In genomic region chr6:40617965-40618364, GRCm38 (mm10) we compare ENCODE assay signal across 9 mouse cellular contexts. TPM values are rescaled to one million over a fixed set of nuclear protein-coding genes. Genes with fewer than 3 reads are reported as not detected.
DNase-seq lines count a peak whose midpoint lies in the region; ATAC-seq lines count a peak whose summit lies in the region.
"Had no signal": no experiment of that assay in that cellular context is flagged by ENCODE, and none has a peak within 500 bp of the region (broad histone marks: within the 10 kb centered on the region; RNA-seq: fewer than 3 reads in every experiment).

No protein-coding gene starts in this region.

- H3K9ac ChIP-seq in liver, embryonic 11.5 days (ENCODE audit: low read depth, low read length), result no peak overlapping the region
- no peak overlapping the region for H3K9ac ChIP-seq in forebrain, embryonic 14.5 days (ENCODE audit: low read length)
- H3K9ac ChIP-seq in intestine, embryonic 16.5 days (ENCODE audit: low read depth, low read length), result no peak overlapping the region
- H3K9ac ChIP-seq in limb, embryonic 11.5 days (ENCODE audit: low read length), result no peak overlapping the region
- H3K9ac ChIP-seq: embryonic facial prominence, embryonic 15.5 days had no signal

- 18% methylated on average over 2 of the region's 2 CpGs for WGBS in liver, embryonic 11.5 days
- WGBS in forebrain, embryonic 14.5 days, result 21% methylated on average over 2 of the region's 2 CpGs
- 5% methylated on average over 2 of the region's 2 CpGs for WGBS in intestine, embryonic 16.5 days
- 24% methylated on average over 2 of the region's 2 CpGs for WGBS in limb, embryonic 11.5 days

- no peak overlapping the region for H3K27ac ChIP-seq in liver, embryonic 11.5 days (ENCODE audit: low read depth, low read length)
- no peak overlapping the region for H3K27ac ChIP-seq in forebrain, embryonic 14.5 days (ENCODE audit: low read depth, low read length)
- H3K27ac ChIP-seq in intestine, embryonic 16.5 days (ENCODE audit: low read length), result no peak overlapping the region
- H3K27ac ChIP-seq in limb, embryonic 11.5 days (replicated peaks; ENCODE audit: low read depth, low read length), result no peak overlapping the region
- H3K27ac ChIP-seq: embryonic facial prominence, embryonic 15.5 days had no signal

- no peaks in the 10 kb centered on the region for H3K27me3 ChIP-seq in liver, embryonic 11.5 days (replicated peaks; ENCODE audit: control insufficient read depth, insufficient read depth, low read length)
- no peaks in the 10 kb centered on the region for H3K27me3 ChIP-seq in forebrain, embryonic 14.5 days (replicated peaks; ENCODE audit: control insufficient read depth, insufficient read depth, low read length)
- H3K27me3 ChIP-seq in intestine, embryonic 16.5 days (replicated peaks; ENCODE audit: control insufficient read depth, insufficient read depth, low read length), result no peaks in the 10 kb centered on the region
- H3K27me3 ChIP-seq in limb, embryonic 11.5 days (ENCODE audit: control insufficient read depth, insufficient read depth, low read length), result no peaks in the 10 kb centered on the region
- H3K27me3 ChIP-seq: embryonic facial prominence, embryonic 15.5 days had no signal

- ATAC-seq in liver, embryonic 11.5 days (replicated peaks; ENCODE audit: low FRiP score), result no peak
- ATAC-seq in forebrain, embryonic 14.5 days, result peak; percentile 75
- ATAC-seq in intestine, embryonic 16.5 days, result peak; percentile 76
- peak; percentile 51; the same call in 1 of the 2 replicates for ATAC-seq in limb, embryonic 11.5 days (ENCODE audit: insufficient number of reproducible peaks, low FRiP score, low TSS enrichment, low read depth)

- no peak overlapping the region for H3K4me3 ChIP-seq in liver, embryonic 11.5 days (ENCODE audit: low read depth, low read length)
- H3K4me3 ChIP-seq in forebrain, embryonic 14.5 days (ENCODE audit: low read depth, low read length), result no peak overlapping the region
- H3K4me3 ChIP-seq in intestine, embryonic 16.5 days (ENCODE audit: low read length), result no peak overlapping the region
- no peak overlapping the region for H3K4me3 ChIP-seq in limb, embryonic 11.5 days (ENCODE audit: low read depth, low read length)
- H3K4me3 ChIP-seq: embryonic facial prominence, embryonic 15.5 days had no signal

- no peak overlapping the region for H3K4me2 ChIP-seq in liver, embryonic 11.5 days
- no peak overlapping the region for H3K4me2 ChIP-seq in forebrain, embryonic 14.5 days (ENCODE audit: low read length)
- no peak overlapping the region for H3K4me2 ChIP-seq in intestine, embryonic 16.5 days (ENCODE audit: low read depth, low read length)
- H3K4me2 ChIP-seq in limb, embryonic 11.5 days (ENCODE audit: low read depth, severe bottlenecking), result no peak overlapping the region
- H3K4me2 ChIP-seq: embryonic facial prominence, embryonic 15.5 days had no signal

- H3K36me3 ChIP-seq in liver, embryonic 11.5 days (ENCODE audit: control insufficient read depth, insufficient read depth, low read length), result no peaks in the 10 kb centered on the region
- no peaks in the 10 kb centered on the region for H3K36me3 ChIP-seq in forebrain, embryonic 14.5 days (ENCODE audit: control insufficient read depth, insufficient read depth, low read length)
- no peaks in the 10 kb centered on the region for H3K36me3 ChIP-seq in intestine, embryonic 16.5 days (ENCODE audit: control insufficient read depth, insufficient read depth, low read length)
- no peaks in the 10 kb centered on the region for H3K36me3 ChIP-seq in limb, embryonic 11.5 days (ENCODE audit: control insufficient read depth, insufficient read depth, low read length)
- H3K36me3 ChIP-seq: embryonic facial prominence, embryonic 15.5 days had no signal

- no peaks in the 10 kb centered on the region for H3K4me1 ChIP-seq in liver, embryonic 11.5 days (replicated peaks; ENCODE audit: control insufficient read depth, insufficient read depth, low read length)
- H3K4me1 ChIP-seq in forebrain, embryonic 14.5 days (ENCODE audit: control insufficient read depth, insufficient read depth, low read length), result no peaks in the 10 kb centered on the region
- no peaks in the 10 kb centered on the region for H3K4me1 ChIP-seq in intestine, embryonic 16.5 days (ENCODE audit: control insufficient read depth, insufficient read depth, low read length)
- H3K4me1 ChIP-seq in limb, embryonic 11.5 days (ENCODE audit: control insufficient read depth, insufficient read depth, low read length), result no peaks in the 10 kb centered on the region
- H3K4me1 ChIP-seq: embryonic facial prominence, embryonic 15.5 days had no signal

- peak; percentile 55 for DNase-seq in liver
- DNase-seq in liver, embryonic 11.5 days (ENCODE audit: low spot score), result no peak
- peak; percentile 34 for DNase-seq in brain, embryonic 18.5 days (ENCODE audit: low read depth, low spot score)
- DNase-seq in forebrain, embryonic 14.5 days (ENCODE audit: low spot score), result peak; percentile 84
- peak; percentile 76 for DNase-seq in limb, embryonic 11.5 days (ENCODE audit: low spot score)
- peak; percentile 8 for DNase-seq in ovary, adult 18-20 months (ENCODE audit: low spot score)
- peak; percentile 17 for DNase-seq in urinary bladder, postnatal 10 days (ENCODE audit: low spot score)

- H3K9me3 ChIP-seq in liver, embryonic 11.5 days (ENCODE audit: control insufficient read depth, low read length), result no peaks in the 10 kb centered on the region
- no peaks in the 10 kb centered on the region for H3K9me3 ChIP-seq in forebrain, embryonic 14.5 days (replicated peaks; ENCODE audit: control insufficient read depth, low read length)
- H3K9me3 ChIP-seq in intestine, embryonic 16.5 days (ENCODE audit: control insufficient read depth, low read length), result no peaks in the 10 kb centered on the region
- H3K9me3 ChIP-seq in limb, embryonic 11.5 days (ENCODE audit: control insufficient read depth, low read length), result no peaks in the 10 kb centered on the region
- H3K9me3 ChIP-seq: embryonic facial prominence, embryonic 15.5 days had no signal

RNA-seq across cellular contexts. Expression of gene Tas2r138, which starts 4.9 kb away (rescaled TPM):
- not detected in 2 replicates for polyA plus RNA-seq in liver, embryonic 11.5 days (2014; fragmentation: Nextera tagmentation; extraction: Ambion mirVana)
- not detected in 2 replicates for polyA plus RNA-seq in forebrain, embryonic 14.5 days (2014; fragmentation: Nextera tagmentation; extraction: Ambion mirVana)
- polyA plus RNA-seq in intestine, embryonic 16.5 days (2015; fragmentation: Nextera tagmentation; extraction: Ambion mirVana), result not detected in 2 replicates
- polyA plus RNA-seq in limb, embryonic 11.5 days (2014; fragmentation: Nextera tagmentation; extraction: Ambion mirVana), result not detected in 2 replicates
- polyA plus RNA-seq: embryonic facial prominence, embryonic 15.5 days had no signal

RNA-seq across cellular contexts. Expression of gene Mgam, which starts 10.7 kb away (rescaled TPM):
- polyA plus RNA-seq in liver, embryonic 11.5 days (2014; fragmentation: Nextera tagmentation; extraction: Ambion mirVana), result 0.12 and 0.65 TPM in 2 replicates
- polyA plus RNA-seq in forebrain, embryonic 14.5 days (2014; fragmentation: Nextera tagmentation; extraction: Ambion mirVana), result 0.17 TPM in 1 of 2 replicates, not detected in the other
- polyA plus RNA-seq in intestine, embryonic 16.5 days (2015; fragmentation: Nextera tagmentation; extraction: Ambion mirVana), result 35.4 and 46.0 TPM in 2 replicates
- not detected in 2 replicates for polyA plus RNA-seq in limb, embryonic 11.5 days (2014; fragmentation: Nextera tagmentation; extraction: Ambion mirVana)

RNA-seq across cellular contexts. Expression of gene Clec5a, which starts 32.3 kb away (rescaled TPM):
- 2.5 and 3.4 TPM in 2 replicates for polyA plus RNA-seq in liver, embryonic 11.5 days (2014; fragmentation: Nextera tagmentation; extraction: Ambion mirVana)
- polyA plus RNA-seq in forebrain, embryonic 14.5 days (2014; fragmentation: Nextera tagmentation; extraction: Ambion mirVana), result 0.66 and 0.84 TPM in 2 replicates
- polyA plus RNA-seq in intestine, embryonic 16.5 days (2015; fragmentation: Nextera tagmentation; extraction: Ambion mirVana), result 0.93 and 1.3 TPM in 2 replicates
- polyA plus RNA-seq in limb, embryonic 11.5 days (2014; fragmentation: Nextera tagmentation; extraction: Ambion mirVana), result 0.60 and 0.80 TPM in 2 replicates

RNA-seq across cellular contexts. Expression of gene Olfr460, which starts 48.7 kb away (rescaled TPM):
- not detected in 2 replicates for polyA plus RNA-seq in liver, embryonic 11.5 days (2014; fragmentation: Nextera tagmentation; extraction: Ambion mirVana)
- polyA plus RNA-seq in forebrain, embryonic 14.5 days (2014; fragmentation: Nextera tagmentation; extraction: Ambion mirVana), result 0.12 TPM in 1 of 2 replicates, not detected in the other
- polyA plus RNA-seq in intestine, embryonic 16.5 days (2015; fragmentation: Nextera tagmentation; extraction: Ambion mirVana), result not detected in 2 replicates
- 0.04 TPM in 1 of 2 replicates, not detected in the other for polyA plus RNA-seq in limb, embryonic 11.5 days (2014; fragmentation: Nextera tagmentation; extraction: Ambion mirVana)
- polyA plus RNA-seq: embryonic facial prominence, embryonic 15.5 days had no signal

Comparison
In these comparisons a context has a peak if more than half of its experiments do, and no peak if none do; other contexts are left out.
1. RNA of gene Mgam, which starts 10.7 kb away (polyA plus RNA-seq): 35.4 to 46.0 TPM in intestine, embryonic 16.5 days; 0.17 TPM in forebrain, embryonic 14.5 days, 0.12 to 0.65 TPM in liver, embryonic 11.5 days and not detected in limb, embryonic 11.5 days; every median in the first group is over 10 times any median in the second.